Mouse (Mus musculus) right cerebral cortex, postnatal 10 days (tissue): ENCODE results near the gene Hltf.
"Not testable (repeated sequence)": the region's sequence is repeated elsewhere in the genome, so short reads cannot be mapped to it uniquely, and the experiment has no call there.

Experiments
- DNase-seq, 2 experiments: peaks; one replicate each; pipeline ENCODE4 v3.0.0; 2021; ENCODE audit warnings: low spot score in 2 of 2

Hltf gene

DNA sequence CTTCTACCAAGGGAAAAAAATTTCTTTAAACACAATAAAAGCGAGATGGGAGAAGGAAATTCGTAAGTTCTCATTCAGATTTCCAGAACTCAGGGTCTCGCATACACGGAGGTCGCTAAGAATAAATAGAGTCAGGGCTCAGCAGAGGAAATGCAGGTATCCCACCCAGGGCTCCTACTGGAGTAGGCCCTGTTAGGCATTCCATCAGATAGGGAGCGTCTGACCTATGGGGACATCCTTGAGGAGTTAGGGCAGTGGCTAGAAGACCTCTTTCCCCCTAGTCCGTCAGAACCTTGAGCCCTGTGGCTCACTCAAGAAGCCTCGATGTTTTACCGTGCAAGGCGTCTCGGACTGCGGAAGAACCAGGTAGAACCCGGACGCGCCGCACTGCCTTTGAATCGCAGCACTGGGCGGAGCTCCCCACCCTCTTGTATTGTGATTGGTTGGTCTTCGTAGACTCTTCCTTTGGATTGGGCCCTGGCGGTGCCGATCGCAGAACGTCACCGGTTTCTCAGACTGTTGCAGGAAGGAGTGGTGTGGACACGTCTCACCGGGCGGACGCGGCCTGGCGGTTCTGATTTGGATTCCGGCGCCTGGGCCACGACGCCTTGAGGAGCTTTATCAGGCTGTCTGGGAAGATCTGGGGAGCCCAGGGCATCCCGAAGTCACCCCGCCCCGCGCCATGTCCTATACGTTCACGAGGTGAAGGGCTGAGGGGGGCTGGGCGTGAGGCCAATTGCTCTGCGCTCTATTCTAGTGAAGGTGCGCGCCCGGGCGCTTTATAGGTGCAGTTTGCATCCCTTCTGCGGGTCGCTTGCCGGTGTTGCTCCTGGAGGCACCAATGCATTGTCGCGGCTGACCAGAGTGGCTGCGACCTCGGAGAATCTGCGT lies at the start of gene Hltf:
Gene Hltf, plus strand, starts transcription at position 506 of the 891 bp plus-strand sequence.
- peak; percentile 95 to 96 for DNase-seq

DNA sequence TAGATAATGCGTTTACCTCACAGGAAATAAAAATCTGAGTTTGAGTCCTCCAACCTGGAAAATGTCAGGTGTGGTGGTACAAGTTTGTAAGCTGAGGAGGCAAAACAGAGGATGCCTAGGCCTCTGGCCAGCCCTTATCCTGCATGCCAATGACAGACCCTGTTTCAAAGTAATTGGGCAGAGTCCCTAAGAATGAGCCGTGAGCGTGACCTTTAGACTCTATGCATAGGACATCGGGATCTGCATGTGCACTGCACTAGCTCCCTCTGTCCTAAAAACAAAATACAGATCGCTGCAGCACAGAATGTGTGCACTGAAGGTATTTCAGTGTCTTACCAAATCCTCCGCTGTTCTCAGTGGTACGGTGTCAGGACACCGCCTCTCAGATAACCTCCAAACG lies 47.1 kb upstream of the Hltf start:
- no peak for DNase-seq

DNA sequence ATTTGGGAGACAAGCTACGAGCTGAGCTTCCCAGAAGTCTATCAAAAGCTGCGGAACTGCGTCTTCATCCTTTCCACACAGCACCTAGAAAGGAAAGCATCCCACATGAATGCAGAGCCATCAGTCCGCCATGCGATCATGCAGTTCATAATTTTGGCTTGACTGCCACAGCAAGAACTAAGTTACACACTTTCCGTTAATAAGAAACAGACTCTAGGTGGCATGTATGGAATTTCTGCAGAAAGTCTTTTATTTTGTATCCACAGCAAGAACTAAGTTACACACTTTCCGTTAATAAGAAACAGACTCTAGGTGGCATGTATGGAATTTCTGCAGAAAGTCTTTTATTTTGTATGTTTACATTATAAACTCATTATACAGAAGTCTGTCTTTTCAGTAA lies 46.7 kb upstream of the Hltf start:
- DNase-seq: not testable (repeated sequence)

DNA sequence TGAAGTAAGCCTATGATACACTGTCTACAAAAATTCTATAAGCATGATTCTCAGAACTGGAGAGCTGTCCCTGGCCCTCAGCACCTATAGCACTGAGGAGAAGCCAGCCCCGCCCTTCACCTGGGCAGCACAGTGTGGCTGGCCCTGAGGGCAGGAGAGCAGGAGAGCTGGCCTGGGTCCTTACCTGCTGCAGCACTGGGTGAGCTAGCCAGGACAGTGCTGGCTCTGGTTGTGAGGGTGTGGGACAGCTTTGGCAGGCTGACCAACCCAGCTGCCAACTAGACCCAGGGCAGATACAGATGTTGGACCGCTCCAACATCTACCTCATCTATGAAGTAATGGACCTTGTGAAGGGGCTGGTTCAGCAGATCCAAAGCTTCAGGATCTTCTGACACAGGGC lies 43.2 kb upstream of the Hltf start:
- DNase-seq: no peak

DNA sequence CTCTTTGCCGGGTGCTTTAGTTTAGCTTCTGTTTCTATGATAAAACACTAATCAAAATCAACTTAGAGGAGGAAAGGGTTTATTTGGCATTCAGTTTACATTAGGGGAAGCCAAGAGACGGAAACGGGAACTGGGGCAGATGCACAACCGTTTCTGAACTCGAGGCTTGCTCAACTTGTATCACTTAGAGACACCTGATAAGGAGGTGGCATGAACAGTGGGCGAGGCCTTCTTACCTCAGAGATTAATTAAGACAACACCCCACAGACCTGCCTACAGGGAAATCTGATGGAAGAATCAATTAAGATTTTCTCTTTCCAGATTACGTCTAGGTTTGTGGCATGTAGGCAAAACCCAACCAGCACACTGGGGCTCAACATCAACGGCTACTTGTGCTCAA lies 39.5 kb upstream of the Hltf start:
- no peak for DNase-seq

DNA sequence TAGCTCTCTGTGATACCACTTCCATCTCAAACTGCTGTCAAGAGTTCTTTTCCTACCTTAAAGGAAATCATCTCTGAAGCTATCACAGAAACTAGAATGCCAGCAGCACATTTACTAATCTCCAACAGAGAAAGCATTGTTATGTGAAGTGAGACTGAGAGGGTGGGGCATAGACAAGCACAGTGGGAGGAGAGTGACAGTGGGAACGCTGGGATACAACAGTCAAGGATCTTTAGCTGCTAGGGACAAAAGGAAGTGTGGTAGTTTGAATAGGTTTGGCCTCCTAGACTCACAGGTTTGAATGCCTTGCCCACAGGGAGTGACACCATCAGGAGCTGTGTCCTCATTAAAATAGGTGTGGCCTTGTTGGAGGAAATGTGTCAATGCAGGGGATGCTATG lies 33.8 kb upstream of the Hltf start:
- DNase-seq: no peak

DNA sequence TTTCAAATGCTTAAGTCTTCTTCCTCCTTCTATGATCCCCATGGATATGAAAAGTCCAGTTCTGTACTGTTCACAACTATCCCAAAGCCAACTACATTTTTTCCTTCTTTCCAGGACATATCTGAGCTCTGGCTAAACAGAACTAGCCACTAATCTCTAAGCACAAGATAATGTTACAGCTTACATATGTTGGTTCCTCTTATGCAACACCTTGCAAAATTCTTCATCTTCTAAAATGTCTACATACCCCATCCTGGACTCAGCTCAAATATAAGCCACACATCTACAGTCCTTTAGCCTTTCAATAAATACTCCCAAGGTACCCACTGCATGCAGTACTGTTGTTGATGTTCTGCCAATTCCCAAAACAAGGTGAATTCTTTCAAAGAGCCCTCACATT lies 31.1 kb upstream of the Hltf start:
- DNase-seq: no peak

DNA sequence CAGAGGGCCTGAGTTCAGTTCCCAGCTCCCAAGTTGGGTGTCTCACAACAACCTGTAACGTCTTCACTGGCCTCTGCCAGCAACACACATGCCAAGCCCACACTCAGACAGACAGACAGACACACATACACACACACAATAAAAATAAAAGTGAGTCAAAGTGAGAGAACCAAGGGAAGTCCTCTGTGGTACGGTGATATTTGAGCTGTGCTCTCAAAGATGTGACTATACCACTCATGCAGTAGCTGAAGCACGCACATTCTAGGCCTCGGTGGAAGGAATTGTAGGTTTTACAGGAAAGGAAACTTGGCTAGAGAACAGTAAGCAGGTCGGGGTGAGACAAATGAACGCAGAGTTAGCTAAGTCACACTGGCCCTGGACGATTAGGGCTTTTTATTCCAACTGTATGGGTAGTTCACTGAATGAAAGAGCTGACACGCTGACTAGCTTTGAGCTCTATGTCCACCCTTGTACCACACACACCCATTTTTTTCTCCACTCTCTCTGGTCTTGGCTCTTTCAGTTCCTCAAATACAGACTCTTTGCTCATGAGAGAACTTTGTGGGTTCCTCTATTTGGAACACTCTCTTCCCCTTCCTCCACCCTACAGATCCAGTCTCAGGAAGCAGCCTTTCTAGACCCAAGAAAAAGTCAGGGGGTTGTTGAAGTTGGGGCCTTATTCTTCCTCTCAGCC lies 30.5 kb upstream of the Hltf start:
- DNase-seq: no peak

DNA sequence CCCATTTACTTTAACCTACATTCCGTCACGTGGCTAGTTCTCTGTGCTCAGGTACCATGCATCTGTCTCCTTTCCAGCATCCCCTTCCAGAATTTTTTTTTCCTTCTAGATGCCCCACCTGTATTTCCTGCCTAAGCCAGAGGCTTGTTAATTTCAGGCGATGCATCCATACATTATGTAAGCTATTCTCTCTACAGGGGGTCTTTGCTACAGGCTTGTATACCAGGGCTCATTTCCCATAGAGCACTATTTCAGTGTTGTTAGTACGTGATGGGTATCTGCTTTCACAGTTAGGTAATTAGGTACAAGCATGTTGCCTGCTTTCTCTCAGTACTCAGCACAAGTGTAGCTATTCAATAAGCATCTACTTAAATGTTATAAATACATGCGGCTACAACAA lies 29.8 kb upstream of the Hltf start:
- DNase-seq: no peak

DNA sequence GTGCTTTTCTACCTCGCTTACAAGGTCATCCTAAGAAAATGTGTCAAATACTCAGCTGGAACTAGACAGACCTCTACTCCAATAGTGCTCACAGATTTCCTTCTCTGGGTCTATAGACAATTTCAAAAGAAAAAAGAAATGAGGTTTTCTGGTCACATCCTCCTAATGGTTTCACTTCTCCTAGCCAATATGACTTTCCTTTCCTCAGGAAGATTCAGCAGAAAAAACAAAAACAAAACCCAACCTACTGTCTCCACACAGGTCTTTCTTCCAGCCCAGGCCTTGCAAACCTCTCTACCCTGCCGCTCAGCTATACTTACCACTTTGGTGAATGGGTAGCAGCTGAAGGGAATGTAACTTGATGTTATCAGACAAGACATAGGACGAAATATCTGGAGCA lies 29.0 kb upstream of the Hltf start:
- no peak for DNase-seq

DNA sequence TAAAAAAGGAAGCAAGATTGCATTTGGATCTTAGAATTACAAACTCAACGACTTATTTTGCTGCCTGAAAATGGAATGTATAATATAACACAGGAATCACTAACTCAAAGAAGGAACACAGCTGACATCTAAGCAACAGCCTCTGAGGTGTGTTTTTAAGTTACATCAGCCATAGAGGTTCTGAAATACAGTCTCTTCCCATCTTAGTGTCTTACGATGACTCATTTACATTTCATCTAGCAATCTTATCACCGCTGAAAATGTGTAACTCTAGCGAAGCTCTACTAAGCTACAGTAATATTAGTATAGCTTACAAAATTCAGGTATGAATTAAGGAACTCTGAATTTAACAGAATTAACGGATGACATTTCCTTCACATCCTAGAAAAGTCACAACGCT lies 26.8 kb upstream of the Hltf start:
- DNase-seq: no peak

DNA sequence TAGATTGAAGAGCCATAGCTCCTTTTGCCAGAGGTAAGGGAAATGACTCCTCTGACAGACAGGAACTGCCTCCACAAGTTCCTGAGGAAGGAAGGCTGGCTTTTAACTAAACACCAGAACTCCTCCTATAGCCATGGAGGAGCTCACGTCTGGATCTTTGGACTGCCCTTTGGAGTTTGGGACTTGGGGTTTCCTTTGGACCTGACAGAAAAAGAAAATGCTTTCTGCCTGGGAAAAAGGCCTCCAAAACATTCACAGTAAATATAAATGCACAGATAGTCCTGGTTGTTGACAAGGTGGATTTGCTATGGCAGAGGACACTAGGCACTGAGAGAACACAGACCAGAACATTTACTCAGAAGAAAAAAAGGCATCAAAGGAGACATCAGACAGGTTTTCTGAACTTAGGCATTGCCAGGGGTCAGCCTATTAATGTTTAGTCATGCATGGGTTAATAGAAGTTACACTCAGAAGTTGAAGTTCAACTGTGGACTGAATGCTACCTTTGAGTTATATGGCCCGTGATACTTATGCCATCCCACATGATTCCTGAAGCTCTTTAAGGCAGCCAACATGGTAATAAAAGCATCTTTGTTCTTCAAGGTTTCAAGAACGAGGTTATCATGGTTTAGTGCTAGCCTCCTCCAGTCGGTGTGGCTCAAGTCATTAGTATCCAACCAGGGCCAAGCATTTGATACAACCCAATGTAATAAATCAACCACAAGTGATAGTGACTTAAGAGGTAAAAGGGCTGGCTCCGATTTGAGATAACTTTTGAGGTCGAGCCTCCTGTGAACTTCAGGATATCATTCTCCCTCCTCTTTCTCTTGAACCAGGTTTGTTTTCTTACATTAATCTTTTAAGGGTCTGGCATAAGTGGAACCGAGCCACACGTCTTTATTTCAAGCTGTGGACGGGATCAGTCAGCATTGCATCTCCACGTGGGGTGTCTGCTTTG lies 23.6 kb upstream of the Hltf start:
- DNase-seq: no peak

DNA sequence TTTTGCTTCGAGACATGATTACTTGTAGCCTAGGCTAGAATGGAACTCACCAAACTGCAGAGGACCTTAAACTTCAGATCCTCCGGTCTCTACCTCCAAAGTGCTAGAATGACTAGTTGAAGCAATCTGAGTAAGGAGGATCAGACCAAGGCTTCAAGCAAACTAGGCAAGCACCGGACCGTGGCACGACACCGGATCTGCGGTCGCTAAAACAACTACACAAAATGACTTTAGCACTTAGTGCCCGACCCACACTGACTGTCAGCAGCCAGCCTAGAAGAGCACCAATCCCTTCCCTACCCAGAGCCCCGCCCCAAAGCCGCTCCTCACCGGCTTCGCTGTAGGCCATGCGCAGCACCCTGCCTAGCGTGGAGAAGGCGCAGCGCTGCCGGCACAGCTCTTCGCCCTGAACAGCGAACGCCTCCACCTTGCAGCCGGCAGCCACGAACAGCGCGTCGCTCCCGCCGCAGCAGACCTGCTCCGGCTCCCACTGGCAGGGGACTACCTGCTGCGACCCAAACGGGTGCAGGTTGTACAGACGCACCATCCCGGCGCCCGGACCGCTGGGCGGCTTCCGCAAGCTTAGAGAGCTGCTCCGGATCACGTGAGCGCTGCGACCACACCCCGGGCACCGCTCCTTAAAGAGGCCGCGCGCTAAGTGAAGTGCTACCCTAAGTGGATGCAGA lies 22.7 kb upstream of the Hltf start, which contains the start of gene Hps3:
Gene Hps3, minus strand, starts transcription at position 597 of the 686 bp plus-strand sequence.
- DNase-seq: peak; percentile 90 to 92

DNA sequence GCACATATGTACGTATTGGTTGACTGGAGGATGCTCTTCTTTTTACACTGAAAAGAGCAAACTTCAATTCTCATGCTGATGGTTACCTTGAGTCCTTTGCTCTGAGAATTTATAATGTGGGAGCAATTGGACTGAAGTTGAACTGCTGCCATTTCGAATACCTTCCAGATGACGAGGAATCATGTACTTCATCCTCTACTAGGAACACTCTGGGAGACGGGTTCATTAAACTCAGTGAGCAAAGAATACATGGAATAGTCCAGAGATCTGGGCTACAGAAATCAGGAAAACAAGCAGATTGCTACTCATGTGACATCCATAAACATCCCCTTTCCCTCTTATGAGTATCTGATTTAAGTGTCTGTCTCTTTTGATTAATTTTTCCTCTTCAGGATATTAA lies 21.5 kb upstream of the Hltf start:
- DNase-seq: no peak

DNA sequence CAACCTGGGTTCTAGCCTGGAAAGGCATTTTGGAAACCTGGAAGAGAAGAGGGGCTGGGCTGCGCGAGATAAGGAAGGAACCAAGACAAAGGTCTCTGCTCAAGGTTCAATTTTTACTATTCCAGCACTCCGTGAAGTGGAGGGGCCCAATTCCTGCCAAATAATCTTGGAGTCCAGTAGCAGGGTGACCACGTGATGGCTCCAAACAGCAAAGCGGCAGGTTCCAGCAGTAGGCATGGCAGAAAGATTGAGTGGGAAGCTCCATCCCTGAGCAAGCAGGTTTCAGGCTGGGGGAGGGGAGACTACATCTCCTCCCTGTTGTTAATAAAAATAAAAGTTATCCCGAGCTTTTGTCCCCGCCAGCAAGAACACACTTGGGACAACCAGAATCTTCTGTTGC lies 16.1 kb upstream of the Hltf start:
- DNase-seq: not testable (repeated sequence)

DNA sequence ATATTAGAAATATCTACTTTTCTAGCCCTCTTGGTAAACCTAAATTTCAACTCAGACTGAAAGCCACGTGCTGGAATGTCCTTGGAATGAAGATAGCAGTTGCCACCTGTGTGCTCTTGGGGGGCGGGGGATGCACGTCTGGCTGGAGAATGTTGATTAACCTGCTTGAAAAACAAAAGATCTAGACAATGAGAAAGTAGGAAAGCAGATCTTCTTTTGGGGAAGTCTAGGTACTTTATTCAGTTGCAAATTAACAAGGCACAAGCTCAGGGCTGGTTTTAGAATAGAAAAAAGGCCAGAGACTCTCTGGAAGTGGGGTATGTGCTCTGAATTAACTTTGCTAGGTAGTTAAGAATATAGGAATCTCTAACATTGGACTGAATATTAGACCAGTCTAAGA lies 12.9 kb upstream of the Hltf start:
- DNase-seq: not testable (repeated sequence)

DNA sequence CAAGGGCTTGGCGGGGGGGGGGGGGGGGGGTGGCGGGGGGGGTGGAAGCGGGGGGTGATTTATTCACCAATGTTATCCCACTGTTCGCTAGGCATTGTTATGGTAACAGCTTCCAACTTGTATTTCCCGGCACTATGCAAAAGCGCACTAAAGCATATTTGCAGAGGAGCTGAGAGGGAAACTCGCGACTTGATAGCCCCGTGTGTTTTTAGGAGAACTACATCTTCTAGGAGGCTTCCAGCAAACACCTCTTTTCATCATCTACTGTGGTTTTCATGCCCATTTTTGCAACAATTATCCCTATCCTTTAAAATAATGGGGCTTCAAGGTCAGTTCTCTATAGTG lies 558 bp downstream of the Hltf start:
- no peak for DNase-seq

DNA sequence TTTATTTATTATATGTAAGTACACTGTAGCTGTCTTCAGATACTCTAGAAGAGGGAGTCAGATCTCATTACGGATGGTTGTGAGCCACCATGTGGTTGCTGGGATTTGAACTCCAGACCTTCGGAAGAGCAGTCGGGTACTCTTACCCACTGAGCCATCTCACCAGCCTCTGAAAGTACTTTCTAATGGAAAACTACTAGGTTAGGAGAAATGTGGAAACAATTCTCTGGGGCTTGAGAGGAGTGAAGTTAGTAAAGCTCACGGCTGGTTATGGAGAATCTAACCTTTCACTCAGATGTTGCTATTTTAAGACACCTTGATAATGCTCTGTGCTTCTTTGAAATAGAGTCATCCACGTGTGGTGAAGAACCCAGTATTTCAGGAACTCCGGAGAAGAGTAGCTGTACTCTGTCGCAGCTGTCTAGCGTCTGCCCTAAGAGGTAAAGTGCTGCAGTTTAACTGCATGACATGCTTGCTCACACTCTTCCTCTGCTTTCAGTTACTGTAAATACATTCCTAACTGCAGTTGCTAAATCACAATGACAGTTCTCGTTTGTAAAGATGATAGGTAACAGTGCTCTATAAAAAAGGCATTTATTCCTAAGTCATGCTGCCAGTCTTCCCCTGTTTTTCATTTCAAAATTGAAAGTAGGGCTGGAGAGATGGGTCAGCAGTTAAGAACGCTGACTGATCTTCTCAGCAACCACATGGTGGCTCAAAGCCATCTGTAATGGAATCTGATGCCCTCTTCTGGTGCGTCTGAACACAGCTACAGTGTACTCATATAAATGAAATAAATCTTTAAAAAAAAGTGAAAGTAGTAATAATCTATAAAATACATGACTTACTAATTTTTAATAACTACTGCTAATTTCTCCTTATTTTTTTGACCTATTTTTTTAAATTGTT lies 18.8 kb downstream of the Hltf start:
- peak in 1 of 2 experiments; percentile 24 for DNase-seq

DNA sequence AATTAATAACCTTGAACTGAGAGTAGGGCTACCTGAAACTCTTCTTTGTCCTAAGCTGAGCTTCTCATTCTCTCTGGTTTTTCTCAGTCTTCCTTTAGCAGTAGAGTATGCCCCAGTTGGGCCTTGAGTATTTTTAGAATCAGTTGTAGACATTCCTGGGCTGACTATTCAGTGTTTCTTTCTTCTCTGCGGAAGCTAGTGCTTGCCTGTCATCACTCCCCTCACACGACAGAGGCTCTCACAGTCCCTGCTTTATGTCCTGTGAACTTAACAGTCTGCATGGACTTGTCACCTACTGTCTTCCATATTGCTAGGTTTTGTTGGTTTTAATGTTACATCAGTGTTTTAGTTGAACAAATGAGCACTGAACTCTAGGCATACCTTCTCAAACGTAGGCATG lies 24.6 kb downstream of the Hltf start:
- no peak for DNase-seq

DNA sequence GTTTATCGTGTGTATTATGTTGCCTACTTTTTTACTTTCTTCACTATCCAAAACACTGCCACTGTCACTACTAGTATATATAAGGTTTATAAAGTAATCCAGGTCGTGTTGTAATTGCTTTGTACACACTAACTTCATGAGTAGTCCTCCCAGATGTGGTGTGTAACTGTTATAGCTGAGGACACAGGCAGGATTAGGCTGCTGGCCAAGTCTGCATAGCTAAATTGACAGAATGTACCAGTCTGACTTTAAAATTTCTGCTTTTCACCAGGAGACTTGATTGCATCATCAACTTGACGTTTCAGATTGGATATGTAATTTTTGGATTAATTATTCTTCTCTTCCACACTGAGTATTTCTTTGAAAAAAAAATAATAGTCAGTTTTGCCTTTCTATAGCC lies 46.2 kb downstream of the Hltf start:
- DNase-seq: no peak
